8 mouse cellular contexts compared by ENCODE assay signal in genomic region chr13:67306718-67307117, GRCm38 (mm10). TPM values are rescaled to one million over a fixed set of nuclear protein-coding genes. Genes with fewer than 3 reads are reported as not detected.
DNase-seq lines count a peak whose midpoint lies in the region; ATAC-seq and TF ChIP-seq lines count a peak whose summit lies in the region.

No protein-coding gene starts in this region.

- H3K27me3 ChIP-seq in G1E (ENCODE audit: insufficient read depth, low read length) (no peaks in the 10 kb centered on the region), myocyte (ENCODE audit: control insufficient read depth, insufficient read depth, insufficient read length) (no peaks in the 10 kb centered on the region)
- no peaks in the 10 kb centered on the region for H3K27me3 ChIP-seq in forebrain, embryonic 13.5 days
- H3K27me3 ChIP-seq in limb, embryonic 12.5 days, result no peaks in the 10 kb centered on the region

- WGBS in forebrain, embryonic 13.5 days, result 30% methylated on average over 5 of the region's 5 CpGs
- WGBS in limb, embryonic 12.5 days, result 45% methylated on average over 5 of the region's 5 CpGs

- TF ChIP-seq POLR2A in myocyte (IDR thresholded peaks at IDR 0.05; ENCODE audit: insufficient read length, low read depth), result no peak

- peaks cover 18% of the 10 kb centered on the region for H3K4me1 ChIP-seq in G1E (ENCODE audit: insufficient read depth, low read depth, low read length)
- peaks cover 10% of the 10 kb centered on the region for H3K4me1 ChIP-seq in forebrain, embryonic 13.5 days
- peaks cover 6% of the 10 kb centered on the region; the same call in 1 of the 2 replicates for H3K4me1 ChIP-seq in limb, embryonic 12.5 days (replicated peaks)

- H3K9ac ChIP-seq in forebrain, embryonic 13.5 days, result peak overlapping the region; percentile 79; the same call in 1 of the 2 replicates
- H3K9ac ChIP-seq in limb, embryonic 12.5 days (replicated peaks), result peak overlapping the region; percentile 75; the same call in 1 of the 2 replicates

- DNase-seq in heart, adult 18-20 months, result peak; percentile 8 to 12
- no peak for DNase-seq in heart, postnatal 4 days
- no peak for DNase-seq in G1E (ENCODE audit: low spot score)
- DNase-seq in frontal cortex, postnatal 14 days (ENCODE audit: low spot score in 2 of 2), result no peak
- DNase-seq in left cerebral cortex, postnatal 14 days (ENCODE audit: low spot score in 2 of 2), result no peak

- no peak overlapping the region; the same call in 1 of the 2 replicates for H3K27ac ChIP-seq in forebrain, embryonic 13.5 days
- H3K27ac ChIP-seq in limb, embryonic 12.5 days, result no peak overlapping the region

- no peaks in the 10 kb centered on the region for H3K36me3 ChIP-seq in G1E (replicated peaks)
- H3K36me3 ChIP-seq in forebrain, embryonic 13.5 days (ENCODE audit: poor library complexity, severe bottlenecking), result no peaks in the 10 kb centered on the region
- H3K36me3 ChIP-seq in limb, embryonic 12.5 days, result no peaks in the 10 kb centered on the region
- no peaks in the 10 kb centered on the region for H3K36me3 ChIP-seq in myocyte (ENCODE audit: control insufficient read depth, insufficient read depth)

- TF ChIP-seq CTCF in G1E (IDR thresholded peaks at IDR 0.05; ENCODE audit: low read depth, low read length), result no peak

- no peak for ATAC-seq in G1E (ENCODE audit: extremely low read depth, insufficient number of reproducible peaks, low FRiP score, poor library complexity, severe bottlenecking)
- peak; percentile 73 for ATAC-seq in forebrain, embryonic 13.5 days
- ATAC-seq in limb, embryonic 12.5 days (ENCODE audit: insufficient number of reproducible peaks, insufficient read depth, low FRiP score, low TSS enrichment, low read depth), result peak; percentile 46; the same call in 1 of the 2 replicates

- peak overlapping the region; percentile 93 for H3K4me2 ChIP-seq in forebrain, embryonic 13.5 days
- peak overlapping the region; percentile 91 for H3K4me2 ChIP-seq in limb, embryonic 12.5 days
- H3K4me2 ChIP-seq in myocyte (ENCODE audit: low read depth), result peak overlapping the region; percentile 90

- H3K9me3 ChIP-seq in G1E (replicated peaks), result no peaks in the 10 kb centered on the region
- H3K9me3 ChIP-seq in forebrain, embryonic 13.5 days (replicated peaks), result no peaks in the 10 kb centered on the region; the same call in 1 of the 2 replicates
- peaks cover 1% of the 10 kb centered on the region; the same call in 1 of the 2 replicates for H3K9me3 ChIP-seq in limb, embryonic 12.5 days

- intact Hi-C loops in left cerebral cortex, postnatal 14 days (cut with DNase I), result loop anchor here (5.0 kb wide), 1 partner anchor 179 kb away; no protein-coding TSS in a partner anchor

- no peaks in the 10 kb centered on the region for H3K79me2 ChIP-seq in myocyte (ENCODE audit: control insufficient read depth, insufficient read depth)

- H3ac ChIP-seq in myocyte (ENCODE audit: control insufficient read depth, insufficient read length), result peak overlapping the region; percentile 20

- peak overlapping the region; percentile 98; the same call in 1 of the 2 replicates for H3K4me3 ChIP-seq in G1E (ENCODE audit: low read depth, low read length)
- peak overlapping the region; percentile 69 for H3K4me3 ChIP-seq in forebrain, embryonic 13.5 days
- H3K4me3 ChIP-seq in limb, embryonic 12.5 days (replicated peaks), result peak overlapping the region; percentile 68
- peak overlapping the region; percentile 38 for H3K4me3 ChIP-seq in myocyte

TF ChIP-seq in myocyte, 11 proteins besides CTCF, POLR2A, EP300 and RAD21:
- TF ChIP-seq USF1 (IDR thresholded peaks at IDR 0.05; ENCODE audit: low read depth) (no peak), MYOD1 (IDR thresholded peaks at IDR 0.05; ENCODE audit: control insufficient read depth in 1 of 3, insufficient read length in 2 of 3, low read depth in 2 of 3) (no peak), CEBPB (IDR thresholded peaks at IDR 0.05; ENCODE audit: insufficient read depth, poor library complexity, severe bottlenecking) (no peak), REST (IDR thresholded peaks at IDR 0.05; ENCODE audit: insufficient read depth, insufficient read length) (no peak), TCF3 (IDR thresholded peaks at IDR 0.05; ENCODE audit: insufficient read length, low read depth) (no peak), TCF12 (IDR thresholded peaks at IDR 0.05; ENCODE audit: insufficient read depth, poor library complexity, severe bottlenecking) (no peak), E2F4 (IDR thresholded peaks at IDR 0.05; ENCODE audit: insufficient read depth) (no peak), POLR2AphosphoS2 (IDR thresholded peaks at IDR 0.05; ENCODE audit: insufficient read length, low read depth) (no peak)
TF ChIP-seq in myocyte: peak in this region for 0.

RNA-seq across cellular contexts. Expression of gene Zfp457, which starts 0.4 kb away (rescaled TPM):
- 1 to 10 TPM; 3.2 to 4.2 TPM for total RNA-seq in heart, adult 18-20 months (2021)
- 1 to 10 TPM; 2.7 to 3.7 TPM for total RNA-seq in heart, postnatal 4 days (2021)
- total RNA-seq in G1E (2014; fragmentation: Nextera tagmentation) (4.4 and 9.2 TPM in 2 replicates), G1E (2017) (5.0 and 5.6 TPM in 2 replicates)
- polyA plus RNA-seq in G1E (2012) (0.09 TPM in 1 of 2 replicates, not detected in the other), myocyte (2012; fragmentation: generic; extraction: Trizol) (0.10 TPM)
- polyA plus RNA-seq in forebrain, embryonic 13.5 days (2015; fragmentation: Nextera tagmentation; extraction: Ambion mirVana), result 0.87 and 1.00 TPM in 2 replicates
- polyA plus RNA-seq in limb, embryonic 12.5 days (2016; fragmentation: Nextera tagmentation; extraction: Ambion mirVana), result 0.47 and 0.58 TPM in 2 replicates
- total RNA-seq in left cerebral cortex, postnatal 14 days (2021), result 1 to 10 TPM; 4.4 to 4.5 TPM

RNA-seq across cellular contexts. Expression of gene Zfp595, which starts 25.7 kb away (rescaled TPM):
- 1 to 10 TPM; 1.4 to 2.7 TPM for total RNA-seq in heart, adult 18-20 months (2021)
- total RNA-seq in heart, postnatal 4 days (2021), result 1 to 10 TPM; 2.4 to 2.6 TPM
- total RNA-seq in G1E (2014; fragmentation: Nextera tagmentation), result 16.1 and 17.1 TPM in 2 replicates
- total RNA-seq in G1E (2017), result 7.6 and 9.2 TPM in 2 replicates
- polyA plus RNA-seq in G1E (2012), result 0.09 and 0.23 TPM in 2 replicates
- polyA plus RNA-seq in forebrain, embryonic 13.5 days (2015; fragmentation: Nextera tagmentation; extraction: Ambion mirVana), result 1.5 and 1.6 TPM in 2 replicates
- polyA plus RNA-seq in limb, embryonic 12.5 days (2016; fragmentation: Nextera tagmentation; extraction: Ambion mirVana), result 1.9 and 3.0 TPM in 2 replicates
- 0.48 TPM for polyA plus RNA-seq in myocyte (2012; fragmentation: generic; extraction: Trizol)
- 1 to 10 TPM; 2.6 to 3.8 TPM for total RNA-seq in left cerebral cortex, postnatal 14 days (2021)

RNA-seq across cellular contexts. Expression of gene Zfp458, which starts 28.5 kb away (rescaled TPM):
- total RNA-seq in heart, adult 18-20 months (2021), result 1 to 10 TPM; 1.0 to 1.3 TPM
- total RNA-seq in heart, postnatal 4 days (2021), result 1 to 10 TPM; 2.5 to 3.2 TPM
- total RNA-seq in G1E (2014; fragmentation: Nextera tagmentation) (11.0 and 12.5 TPM in 2 replicates), G1E (2017) (3.7 and 6.9 TPM in 2 replicates)
- polyA plus RNA-seq in G1E (2012) (0.30 and 0.35 TPM in 2 replicates), myocyte (2012; fragmentation: generic; extraction: Trizol) (0.20 TPM)
- 3.2 and 3.7 TPM in 2 replicates for polyA plus RNA-seq in forebrain, embryonic 13.5 days (2015; fragmentation: Nextera tagmentation; extraction: Ambion mirVana)
- polyA plus RNA-seq in limb, embryonic 12.5 days (2016; fragmentation: Nextera tagmentation; extraction: Ambion mirVana), result 1.5 and 2.0 TPM in 2 replicates
- total RNA-seq in left cerebral cortex, postnatal 14 days (2021), result 10 to 100 TPM; 18.7 to 19.4 TPM

RNA-seq across cellular contexts. Expression of gene Gm28044, which starts 53.6 kb away (rescaled TPM):
- 1 to 10 TPM in 1 of 2 experiments, not detected in 1; 1.8 TPM for total RNA-seq in heart, adult 18-20 months (2021)
- 1 to 10 TPM in 1 of 2 experiments, not detected in 1; 2.3 TPM for total RNA-seq in heart, postnatal 4 days (2021)
- total RNA-seq in G1E (2014; fragmentation: Nextera tagmentation), result 5.2 and 8.1 TPM in 2 replicates
- total RNA-seq in G1E (2017), result 4.9 and 7.2 TPM in 2 replicates
- polyA plus RNA-seq in G1E (2012), result not detected in 2 replicates
- 0.88 TPM in 1 of 2 replicates, not detected in the other for polyA plus RNA-seq in forebrain, embryonic 13.5 days (2015; fragmentation: Nextera tagmentation; extraction: Ambion mirVana)
- not detected in 2 replicates for polyA plus RNA-seq in limb, embryonic 12.5 days (2016; fragmentation: Nextera tagmentation; extraction: Ambion mirVana)
- 1.3 TPM for polyA plus RNA-seq in myocyte (2012; fragmentation: generic; extraction: Trizol)
- total RNA-seq in left cerebral cortex, postnatal 14 days (2021), result 1 to 10 TPM in 1 of 2 experiments, not detected in 1; 1.9 TPM

RNA-seq across cellular contexts. Expression of gene Zfp953, which starts 53.7 kb away (rescaled TPM):
- total RNA-seq in heart, adult 18-20 months (2021), result 1 to 10 TPM in 1 of 2 experiments, under 1 TPM in 1; 0.72 to 1.1 TPM
- total RNA-seq in heart, postnatal 4 days (2021), result 1 to 10 TPM; 1.2 to 1.3 TPM
- total RNA-seq in G1E (2014; fragmentation: Nextera tagmentation) (10.3 and 13.4 TPM in 2 replicates), G1E (2017) (5.5 and 6.0 TPM in 2 replicates)
- polyA plus RNA-seq in G1E (2012) (0.04 and 0.13 TPM in 2 replicates), myocyte (2012; fragmentation: generic; extraction: Trizol) (0.12 TPM)
- 0.55 and 0.70 TPM in 2 replicates for polyA plus RNA-seq in forebrain, embryonic 13.5 days (2015; fragmentation: Nextera tagmentation; extraction: Ambion mirVana)
- 1.2 and 1.3 TPM in 2 replicates for polyA plus RNA-seq in limb, embryonic 12.5 days (2016; fragmentation: Nextera tagmentation; extraction: Ambion mirVana)
- total RNA-seq in left cerebral cortex, postnatal 14 days (2021), result 1 to 10 TPM in 1 of 2 experiments, under 1 TPM in 1; 0.53 to 1.0 TPM

Comparison
In these comparisons a context has a peak if more than half of its experiments do, and no peak if none do; other contexts are left out.
1. DNase-seq: peak in heart, adult 18-20 months (2 of 2); none in heart, postnatal 4 days (single experiment), G1E (single experiment), frontal cortex, postnatal 14 days (0 of 2) and left cerebral cortex, postnatal 14 days (0 of 2).
2. H3K4me3 ChIP-seq: peak in every context shown above with its lines; median percentile 98 in G1E; 69 in forebrain, embryonic 13.5 days; 68 in limb, embryonic 12.5 days; 38 in myocyte.
3. Peak in every context shown above with its lines, with median percentiles within 50 percentile points of each other: H3K4me2 ChIP-seq.